Mouse (Mus musculus) thymus, adult 2 months (tissue): Measurements from ENCODE around the gene Zfp639.

Experiments
- CTCF ChIP-seq: fragments of 200-500 bp; IDR thresholded peaks from 2 replicates; pipeline ENCODE4 v1.5.1; 2012; ENCODE audit warnings: mild to moderate bottlenecking, control low read depth, low read length, moderate library complexity, borderline replicate concordance; ENCODE audit not compliant: control insufficient read depth, poor library complexity, insufficient read depth; ENCODE audit errors: extremely low read depth
- POLR2A ChIP-seq: fragments of 200-500 bp; IDR thresholded peaks from 2 replicates; pipeline ENCODE4 v1.6.1; 2012; ENCODE audit warnings: mild to moderate bottlenecking, low read length, control low read depth, moderate library complexity; ENCODE audit not compliant: control insufficient read depth, poor library complexity, insufficient read depth; ENCODE audit errors: extremely low read depth

DNA sequence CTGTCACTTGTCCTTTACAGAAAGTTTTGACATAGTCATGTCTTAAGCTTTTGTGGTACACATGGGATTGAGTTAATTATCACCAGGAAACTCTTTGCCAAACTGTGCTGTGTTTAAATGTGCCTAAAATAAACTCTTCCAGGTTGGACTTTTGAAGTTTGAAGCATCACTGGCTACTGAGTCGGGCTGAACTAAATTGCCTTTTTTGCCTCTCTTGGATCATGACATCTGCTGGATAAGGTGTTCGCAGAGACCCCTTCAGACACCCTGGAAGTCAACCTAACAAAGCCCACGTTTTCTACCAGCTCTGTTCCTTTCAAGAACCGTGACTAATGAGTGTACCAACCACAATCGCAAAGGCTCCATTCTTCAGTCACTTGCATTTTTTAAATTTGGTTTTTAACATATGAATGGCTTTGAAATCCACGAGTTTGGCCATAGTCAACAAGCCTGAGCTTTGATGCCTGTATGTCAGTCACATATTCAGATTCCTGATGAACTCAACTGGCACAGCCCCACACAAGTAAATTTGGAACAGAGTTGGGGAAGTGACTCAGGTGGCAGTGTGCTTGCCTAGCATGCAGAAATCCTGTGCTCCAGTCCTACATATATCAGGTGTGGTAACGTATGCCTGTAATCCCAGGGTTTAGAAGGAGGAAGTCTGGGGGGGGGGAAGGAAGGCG, 14.8 kb upstream of the Zfp639 start:
- TF ChIP-seq CTCF (no peak), POLR2A (no peak)
